Mouse (Mus musculus) limb, embryonic 10.5 days (tissue): ENCODE measurements around the gene Prkcd. TPM values are rescaled to one million over a fixed set of nuclear protein-coding genes. Genes with fewer than 3 reads are reported as not detected.

Experiments
- DNase-seq: peaks from one replicate; pipeline ENCODE4 v3.0.0-alpha.2; 2017; ENCODE audit warnings: low spot score
- H3K27ac ChIP-seq: fragments of 300-500 bp; sonication (generic); 2 replicates; pipeline ENCODE4 v1.5.1; 2016; ENCODE audit warnings: mild to moderate bottlenecking
- H3K27me3 ChIP-seq: fragments of 300-500 bp; sonication (generic); 2 replicates; pipeline ENCODE4 v1.6.1; 2016; ENCODE audit warnings: low read depth, mild to moderate bottlenecking; ENCODE audit not compliant: poor library complexity, severe bottlenecking
- H3K36me3 ChIP-seq: fragments of 300-500 bp; sonication (generic); 2 replicates; pipeline ENCODE4 v1.6.1; 2016; ENCODE audit warnings: mild to moderate bottlenecking, moderate library complexity
- H3K4me1 ChIP-seq: fragments of 300-500 bp; sonication (generic); 2 replicates; pipeline ENCODE4 v1.6.1; 2016
- H3K4me3 ChIP-seq: fragments of 300-500 bp; sonication (generic); 2 replicates; pipeline ENCODE4 v1.5.1; 2016; ENCODE audit warnings: mild to moderate bottlenecking, moderate library complexity
- H3K9me3 ChIP-seq: fragments of 300-500 bp; sonication (generic); replicated peaks from 2 replicates; pipeline ENCODE4 v1.6.1; 2016; ENCODE audit warnings: mild to moderate bottlenecking
- WGBS: fragments of 180-500 bp; shearing (Covaris S2); methylation state at CpG from one replicate; pipeline ENCODE4 v1.1.7; 2016; 5-methylcytosine and 5-hydroxymethylcytosine counted together
- microRNA-seq: library from miRNA; unstranded; fragments of <30 nt; microRNA quantifications from one replicate; pipeline ENCODE4, GENCODE M21; 2017
- polyA plus RNA-seq: library from polyadenylated mRNA; unstranded; fragments of >200 nt; fragmentation: Nextera tagmentation; extraction: Ambion mirVana; gene quantifications from 2 replicates; pipeline ENCODE4 v1.2.1, GENCODE M21; 2016

Gene Prkcd
- polyA plus RNA-seq, 1 experiment from 2014 or later = 36.8 TPM

- no peak overlapping the region for H3K4me3 ChIP-seq
- H3K27ac ChIP-seq = no peak overlapping the region
- DNase-seq = no peak
- H3K36me3 ChIP-seq = peaks cover 97% of the 10 kb centered on the region
- no peaks in the 10 kb centered on the region for H3K9me3 ChIP-seq
- no peaks in the 10 kb centered on the region for H3K27me3 ChIP-seq
- 84% methylated on average over 9 of the region's 9 CpGs for WGBS
- H3K4me1 ChIP-seq = no peaks in the 10 kb centered on the region; the same call in 1 of the 2 replicates
Measured at GRCm38 (mm10) chr14:30557730-30558129, 68.3 kb downstream of the Prkcd start.

- peaks cover under 1% of the 10 kb centered on the region for H3K4me1 ChIP-seq
- whole genome bisulfite sequencing = 92% methylated on average over 2 of the region's 2 CpGs
- DNase-seq = no peak
- H3K27ac ChIP-seq = no peak overlapping the region
- no peaks in the 10 kb centered on the region for H3K9me3 ChIP-seq
- no peak overlapping the region for H3K4me3 ChIP-seq
- peaks cover 94% of the 10 kb centered on the region for H3K36me3 ChIP-seq
- no peaks in the 10 kb centered on the region for H3K27me3 ChIP-seq
Measured at GRCm38 (mm10) chr14:30556651-30557050, 69.4 kb downstream of the Prkcd start.

GRCm38 (mm10) chr14:30553185-30553584, 72.8 kb downstream of the Prkcd start:
- H3K27me3 ChIP-seq = no peaks in the 10 kb centered on the region
- 92% methylated on average over 4 of the region's 4 CpGs for WGBS
- DNase-seq = no peak
- peaks cover 65% of the 10 kb centered on the region for H3K36me3 ChIP-seq
- H3K4me3 ChIP-seq = no peak overlapping the region
- H3K4me1 ChIP-seq = peaks cover 30% of the 10 kb centered on the region
- H3K27ac ChIP-seq = no peak overlapping the region
- no peaks in the 10 kb centered on the region for H3K9me3 ChIP-seq

GRCm38 (mm10) chr14:30551981-30552380, 74.0 kb downstream of the Prkcd start:
- Histone ChIP-seq H3K4me1 (peaks cover 36% of the 10 kb centered on the region), H3K4me3 (no peak overlapping the region), H3K36me3 (peaks cover 53% of the 10 kb centered on the region), H3K9me3 (no peaks in the 10 kb centered on the region), H3K27ac (no peak overlapping the region), H3K27me3 (no peaks in the 10 kb centered on the region)
- 93% methylated on average over 2 of the region's 2 CpGs for WGBS
- DNase-seq = no peak

GRCm38 (mm10) chr14:30551509-30551908, 74.5 kb downstream of the Prkcd start:
- no peaks in the 10 kb centered on the region for H3K27me3 ChIP-seq
- 90% methylated on average over 5 of the region's 5 CpGs for WGBS
- DNase-seq = no peak
- H3K27ac ChIP-seq = no peak overlapping the region
- H3K4me3 ChIP-seq = peak overlapping the region; percentile 70
- H3K4me1 ChIP-seq = peaks cover 36% of the 10 kb centered on the region
- H3K9me3 ChIP-seq = no peaks in the 10 kb centered on the region
- peaks cover 48% of the 10 kb centered on the region for H3K36me3 ChIP-seq

- 40% methylated on average over 8 of the region's 8 CpGs for WGBS
- Histone ChIP-seq H3K27me3 (no peaks in the 10 kb centered on the region), H3K9me3 (no peaks in the 10 kb centered on the region), H3K4me1 (peaks cover 36% of the 10 kb centered on the region), H3K27ac (peak overlapping the region; percentile 96), H3K4me3 (peak overlapping the region; percentile 70), H3K36me3 (peaks cover 37% of the 10 kb centered on the region)
- DNase-seq = no peak
Measured at GRCm38 (mm10) chr14:30550232-30551070, 75.6 kb downstream of the Prkcd start.

- under 1% methylated on average over 10 of the region's 10 CpGs for WGBS
- DNase-seq = peak; percentile 57
- H3K27ac ChIP-seq = peak overlapping the region; percentile 96
Measured at GRCm38 (mm10) chr14:30549777-30550149, 76.2 kb downstream of the Prkcd start.

GRCm38 (mm10) chr14:30548965-30549776, 76.8 kb downstream of the Prkcd start:
- Histone ChIP-seq H3K9me3 (no peaks in the 10 kb centered on the region), H3K4me1 (peaks cover 36% of the 10 kb centered on the region), H3K27ac (peak overlapping the region; percentile 96), H3K36me3 (peaks cover 24% of the 10 kb centered on the region), H3K4me3 (peak overlapping the region; percentile 70), H3K27me3 (no peaks in the 10 kb centered on the region)
- peak; percentile 99 for DNase-seq
- 0% methylated on average over 65 of the region's 69 CpGs for WGBS

More at GRCm38 (mm10) chr14:30549777-30550149, 76.2 kb downstream of the Prkcd start:
- Histone ChIP-seq H3K36me3 (peaks cover 30% of the 10 kb centered on the region), H3K4me3 (peak overlapping the region; percentile 70), H3K27me3 (no peaks in the 10 kb centered on the region), H3K9me3 (no peaks in the 10 kb centered on the region), H3K4me1 (peaks cover 36% of the 10 kb centered on the region)

- peak; percentile 68 for DNase-seq
- H3K4me3 ChIP-seq = peak within 1 kb of the TSS; percentile 70
- H3K9me3 ChIP-seq = no peaks in the 10 kb centered on the region
- WGBS = 31% methylated on average over 8 of the region's 8 CpGs
- no peaks in the 10 kb centered on the region for H3K27me3 ChIP-seq
- peak within 1 kb of the TSS; percentile 96 for H3K27ac ChIP-seq
- H3K4me1 ChIP-seq = peaks cover 36% of the 10 kb centered on the region
- peaks cover 15% of the 10 kb centered on the region for H3K36me3 ChIP-seq
Measured at GRCm38 (mm10) chr14:30548131-30548720, 77.8 kb downstream of the Prkcd start, which contains the start of gene Tkt. Gene Tkt, plus strand, starts transcription at chr14:30548359.

Small RNAs within 50 kb of the gene (microRNA-seq; reads per million reads assigned to microRNA genes)
- gene Mir3076 = 7.6 reads per million, percentile 14 among the genes with 10 or more reads in this experiment

Other genes with a start within 250 kb of the Prkcd start
- 37.7 and 46.2 TPM in 2 replicates for gene Dcp1a, start 146.7 kb downstream of the Prkcd start, polyA plus RNA-seq
- gene Cacna1d, start 134.8 kb downstream of the Prkcd start, polyA plus RNA-seq = 0.73 and 1.2 TPM in 2 replicates
- 312 and 340 TPM in 2 replicates for gene Tkt, start 77.9 kb downstream of the Prkcd start, polyA plus RNA-seq
- gene Rft1, start 28.1 kb upstream of the Prkcd start, polyA plus RNA-seq = 16.6 and 19.3 TPM in 2 replicates
- 16.5 and 17.5 TPM in 2 replicates for gene Sfmbt1, start 88.6 kb upstream of the Prkcd start, polyA plus RNA-seq
- gene Tmem110, start 199.4 kb upstream of the Prkcd start, polyA plus RNA-seq = 32.0 and 37.6 TPM in 2 replicates